Mouse (Mus musculus) testis, adult 2 months (tissue): ENCODE measurements around the gene H1f0. TPM values are rescaled to one million over a fixed set of nuclear protein-coding genes. Genes with fewer than 3 reads are reported as not detected.

Experiments used
- H3K27ac ChIP-seq: fragments of 200-500 bp; 2 replicates; pipeline ENCODE4 v1.5.1; 2012; ENCODE audit warnings: low read depth, low read length; ENCODE audit not compliant: control insufficient read depth, insufficient read depth
- H3K27me3 ChIP-seq: fragments of 200-500 bp; 2 replicates; pipeline ENCODE4 v1.6.1; 2012; ENCODE audit warnings: mild to moderate bottlenecking, low read length, moderate library complexity; ENCODE audit not compliant: control insufficient read depth, insufficient read depth
- H3K36me3 ChIP-seq: fragments of 200-500 bp; 2 replicates; pipeline ENCODE4 v1.6.1; 2012; ENCODE audit warnings: mild to moderate bottlenecking, low read length; ENCODE audit not compliant: control insufficient read depth, insufficient read depth
- H3K4me1 ChIP-seq: fragments of 200-500 bp; 2 replicates; pipeline ENCODE4 v1.6.1; 2012; ENCODE audit warnings: low read length; ENCODE audit not compliant: control insufficient read depth, insufficient read depth
- H3K4me3 ChIP-seq: fragments of 200-500 bp; 2 replicates; pipeline ENCODE4 v1.5.1; 2012; ENCODE audit warnings: low read depth, mild to moderate bottlenecking, low read length, moderate library complexity, mixed read lengths; ENCODE audit not compliant: control insufficient read depth
- CTCF ChIP-seq: fragments of 200-500 bp; IDR thresholded peaks from 2 replicates; pipeline ENCODE4 v1.5.1; 2012; ENCODE audit warnings: low read depth, mild to moderate bottlenecking, inconsistent platforms, low read length, moderate library complexity; ENCODE audit not compliant: control insufficient read depth, insufficient read depth, insufficient replicate concordance
- POLR2A ChIP-seq: fragments of 200-500 bp; IDR thresholded peaks from 2 replicates; pipeline ENCODE4 v1.6.1; 2012; ENCODE audit warnings: low read depth, mild to moderate bottlenecking, inconsistent platforms, low read length, moderate library complexity; ENCODE audit not compliant: control insufficient read depth
- polyA plus RNA-seq: library from polyadenylated mRNA; depleted of rRNA; stranded (reverse); fragments of >200 nt; gene quantifications from 2 replicates; pipeline ENCODE4 v1.2.3, GENCODE M21; 2012

H1f0 gene
- polyA plus RNA-seq, 1 experiment, result 9.7 TPM

GRCm38 (mm10) chr15:78996663-78997062 is 31.6 kb upstream of the H1f0 start:
- Histone ChIP-seq H3K27me3 (no peaks in the 10 kb centered on the region), H3K4me3 (no peak overlapping the region), H3K36me3 (peaks cover 2% of the 10 kb centered on the region; the same call in 1 of the 2 replicates), H3K27ac (no peak overlapping the region), H3K4me1 (no peaks in the 10 kb centered on the region; the same call in 1 of the 2 replicates)
- TF ChIP-seq POLR2A (no peak), CTCF (no peak)

- Histone ChIP-seq H3K4me1 (no peaks in the 10 kb centered on the region; the same call in 1 of the 2 replicates), H3K27me3 (no peaks in the 10 kb centered on the region), H3K27ac (no peak overlapping the region), H3K36me3 (peaks cover 2% of the 10 kb centered on the region; the same call in 1 of the 2 replicates), H3K4me3 (no peak overlapping the region)
- TF ChIP-seq CTCF, result no peak
- TF ChIP-seq POLR2A, result no peak
These were observed 29.9 kb upstream of the H1f0 start for GRCm38 (mm10) chr15:78998348-78998747.

GRCm38 (mm10) chr15:78999586-78999985 is 28.7 kb upstream of the H1f0 start:
- Histone ChIP-seq H3K4me3 (no peak overlapping the region), H3K27me3 (no peaks in the 10 kb centered on the region), H3K27ac (no peak overlapping the region), H3K36me3 (no peaks in the 10 kb centered on the region), H3K4me1 (no peaks in the 10 kb centered on the region; the same call in 1 of the 2 replicates)
- no peak for TF ChIP-seq CTCF
- TF ChIP-seq POLR2A, result no peak

GRCm38 (mm10) chr15:79000357-79000791 is 27.9 kb upstream of the H1f0 start:
- Histone ChIP-seq H3K4me1 (no peaks in the 10 kb centered on the region; the same call in 1 of the 2 replicates), H3K27ac (no peak overlapping the region), H3K4me3 (no peak overlapping the region), H3K27me3 (no peaks in the 10 kb centered on the region), H3K36me3 (no peaks in the 10 kb centered on the region)
- TF ChIP-seq POLR2A (no peak), CTCF (no peak)

- Histone ChIP-seq H3K4me3 (no peak overlapping the region), H3K4me1 (no peaks in the 10 kb centered on the region), H3K27me3 (no peaks in the 10 kb centered on the region), H3K27ac (no peak overlapping the region), H3K36me3 (no peaks in the 10 kb centered on the region)
- TF ChIP-seq POLR2A (no peak), CTCF (no peak)
These were observed 26.7 kb upstream of the H1f0 start for GRCm38 (mm10) chr15:79001559-79001958.

GRCm38 (mm10) chr15:79002036-79002435 is 26.2 kb upstream of the H1f0 start:
- TF ChIP-seq POLR2A (no peak), CTCF (no peak)
- H3K4me3 ChIP-seq, result no peak overlapping the region
- no peaks in the 10 kb centered on the region for H3K4me1 ChIP-seq
- H3K27me3 ChIP-seq, result no peaks in the 10 kb centered on the region
- H3K27ac ChIP-seq, result no peak overlapping the region
- H3K36me3 ChIP-seq, result no peaks in the 10 kb centered on the region

GRCm38 (mm10) chr15:79003079-79003478 is 25.2 kb upstream of the H1f0 start:
- Histone ChIP-seq H3K4me3 (no peak overlapping the region), H3K27me3 (no peaks in the 10 kb centered on the region), H3K4me1 (no peaks in the 10 kb centered on the region), H3K36me3 (no peaks in the 10 kb centered on the region), H3K27ac (no peak overlapping the region)
- no peak for TF ChIP-seq POLR2A
- no peak for TF ChIP-seq CTCF

GRCm38 (mm10) chr15:79005581-79005980 is 22.7 kb upstream of the H1f0 start:
- Histone ChIP-seq H3K4me1 (no peaks in the 10 kb centered on the region), H3K27me3 (no peaks in the 10 kb centered on the region), H3K36me3 (no peaks in the 10 kb centered on the region), H3K27ac (no peak overlapping the region), H3K4me3 (no peak overlapping the region)
- TF ChIP-seq POLR2A, result no peak
- no peak for TF ChIP-seq CTCF
